Mouse (Mus musculus): Measurements from ENCODE around the gene Dock10. TPM values are rescaled to one million over a fixed set of nuclear protein-coding genes. Genes with fewer than 3 reads are reported as not detected.
A peak's percentile ranks its signal among the peaks of the same experiment; 100 is the strongest.

Dock10 gene
- polyA plus RNA-seq, 1 experiment: 23.4 TPM

GRCm38 (mm10) chr1:80613395-80614011 is 144.8 kb downstream of the Dock10 start:
- Histone ChIP-seq H3K4me1 (ENCODE audit: control insufficient read depth, insufficient read depth, low read length) (peaks cover 7% of the 10 kb centered on the region), H3K27ac (ENCODE audit: control insufficient read depth, insufficient read depth, low read depth, low read length, poor library complexity) (peak overlapping the region; percentile 39; the same call in 1 of the 2 replicates), H3K4me3 (replicated peaks; ENCODE audit: control insufficient read depth, low read depth, low read length) (no peak overlapping the region)
- WGBS: 57% methylated on average over 4 of the region's 4 CpGs
- TF ChIP-seq POLR2A (IDR thresholded peaks at IDR 0.05; ENCODE audit: borderline replicate concordance, control insufficient read depth, low read depth, low read length): no peak
- no peak for TF ChIP-seq CTCF (IDR thresholded peaks at IDR 0.05; ENCODE audit: control insufficient read depth, insufficient read depth, low read length)

- Histone ChIP-seq H3K4me1 (ENCODE audit: control insufficient read depth, insufficient read depth, low read length) (peaks cover 1% of the 10 kb centered on the region; the same call in 1 of the 2 replicates), H3K27ac (ENCODE audit: control insufficient read depth, insufficient read depth, low read depth, low read length, poor library complexity) (no peak overlapping the region), H3K4me3 (replicated peaks; ENCODE audit: control insufficient read depth, low read depth, low read length) (no peak overlapping the region)
- no peak for TF ChIP-seq POLR2A (IDR thresholded peaks at IDR 0.05; ENCODE audit: borderline replicate concordance, control insufficient read depth, low read depth, low read length)
- TF ChIP-seq CTCF (IDR thresholded peaks at IDR 0.05; ENCODE audit: control insufficient read depth, insufficient read depth, low read length): no peak
- 71% methylated on average over 4 of the region's 4 CpGs for WGBS
Observed at GRCm38 (mm10) chr1:80607546-80607945, 150.8 kb downstream of the Dock10 start.

- Histone ChIP-seq H3K4me1 (ENCODE audit: control insufficient read depth, insufficient read depth, low read length) (peaks cover 1% of the 10 kb centered on the region; the same call in 1 of the 2 replicates), H3K4me3 (replicated peaks; ENCODE audit: control insufficient read depth, low read depth, low read length) (no peak overlapping the region), H3K27ac (ENCODE audit: control insufficient read depth, insufficient read depth, low read depth, low read length, poor library complexity) (no peak overlapping the region)
- no peak for TF ChIP-seq CTCF (IDR thresholded peaks at IDR 0.05; ENCODE audit: control insufficient read depth, insufficient read depth, low read length)
- TF ChIP-seq POLR2A (IDR thresholded peaks at IDR 0.05; ENCODE audit: borderline replicate concordance, control insufficient read depth, low read depth, low read length): no peak
- WGBS: 48% methylated on average over 8 of the region's 8 CpGs
Observed at GRCm38 (mm10) chr1:80606131-80606754, 152.1 kb downstream of the Dock10 start.

GRCm38 (mm10) chr1:80604332-80604731 is 154.0 kb downstream of the Dock10 start:
- peaks cover 1% of the 10 kb centered on the region; the same call in 1 of the 2 replicates for H3K4me1 ChIP-seq (ENCODE audit: control insufficient read depth, insufficient read depth, low read length)
- no peak overlapping the region for H3K4me3 ChIP-seq (replicated peaks; ENCODE audit: control insufficient read depth, low read depth, low read length)
- 76% methylated on average over 2 of the region's 2 CpGs for WGBS
- TF ChIP-seq POLR2A (IDR thresholded peaks at IDR 0.05; ENCODE audit: borderline replicate concordance, control insufficient read depth, low read depth, low read length): no peak
- TF ChIP-seq CTCF (IDR thresholded peaks at IDR 0.05; ENCODE audit: control insufficient read depth, insufficient read depth, low read length): no peak
- no peak overlapping the region for H3K27ac ChIP-seq (ENCODE audit: control insufficient read depth, insufficient read depth, low read depth, low read length, poor library complexity)

GRCm38 (mm10) chr1:80603081-80603480 is 155.2 kb downstream of the Dock10 start:
- TF ChIP-seq POLR2A (IDR thresholded peaks at IDR 0.05; ENCODE audit: borderline replicate concordance, control insufficient read depth, low read depth, low read length): no peak
- TF ChIP-seq CTCF (IDR thresholded peaks at IDR 0.05; ENCODE audit: control insufficient read depth, insufficient read depth, low read length): no peak
- whole genome bisulfite sequencing: 39% methylated on average over 2 of the region's 2 CpGs
- no peak overlapping the region for H3K27ac ChIP-seq (ENCODE audit: control insufficient read depth, insufficient read depth, low read depth, low read length, poor library complexity)
- no peak overlapping the region for H3K4me3 ChIP-seq (replicated peaks; ENCODE audit: control insufficient read depth, low read depth, low read length)
- H3K4me1 ChIP-seq (ENCODE audit: control insufficient read depth, insufficient read depth, low read length): peaks cover 1% of the 10 kb centered on the region; the same call in 1 of the 2 replicates

- H3K4me3 ChIP-seq (replicated peaks; ENCODE audit: control insufficient read depth, low read depth, low read length): no peak overlapping the region
- no peaks in the 10 kb centered on the region for H3K4me1 ChIP-seq (ENCODE audit: control insufficient read depth, insufficient read depth, low read length)
- no peak overlapping the region for H3K27ac ChIP-seq (ENCODE audit: control insufficient read depth, insufficient read depth, low read depth, low read length, poor library complexity)
- no peak for TF ChIP-seq POLR2A (IDR thresholded peaks at IDR 0.05; ENCODE audit: borderline replicate concordance, control insufficient read depth, low read depth, low read length)
- TF ChIP-seq CTCF (IDR thresholded peaks at IDR 0.05; ENCODE audit: control insufficient read depth, insufficient read depth, low read length): no peak
- 72% methylated on average over 5 of the region's 5 CpGs for WGBS
Observed at GRCm38 (mm10) chr1:80583281-80583680, 175.0 kb downstream of the Dock10 start.

GRCm38 (mm10) chr1:80582186-80582585 is 176.1 kb downstream of the Dock10 start:
- 87% methylated on average over 3 of the region's 3 CpGs for WGBS
- Histone ChIP-seq H3K4me3 (replicated peaks; ENCODE audit: control insufficient read depth, low read depth, low read length) (no peak overlapping the region), H3K4me1 (ENCODE audit: control insufficient read depth, insufficient read depth, low read length) (no peaks in the 10 kb centered on the region), H3K27ac (ENCODE audit: control insufficient read depth, insufficient read depth, low read depth, low read length, poor library complexity) (no peak overlapping the region)
- TF ChIP-seq CTCF (IDR thresholded peaks at IDR 0.05; ENCODE audit: control insufficient read depth, insufficient read depth, low read length): no peak
- TF ChIP-seq POLR2A (IDR thresholded peaks at IDR 0.05; ENCODE audit: borderline replicate concordance, control insufficient read depth, low read depth, low read length): no peak

- Histone ChIP-seq H3K4me3 (replicated peaks; ENCODE audit: control insufficient read depth, low read depth, low read length) (no peak overlapping the region), H3K27ac (ENCODE audit: control insufficient read depth, insufficient read depth, low read depth, low read length, poor library complexity) (no peak overlapping the region), H3K4me1 (ENCODE audit: control insufficient read depth, insufficient read depth, low read length) (no peaks in the 10 kb centered on the region)
- TF ChIP-seq CTCF (IDR thresholded peaks at IDR 0.05; ENCODE audit: control insufficient read depth, insufficient read depth, low read length): peak; percentile 25; the same call in 1 of the 2 replicates
- TF ChIP-seq POLR2A (IDR thresholded peaks at IDR 0.05; ENCODE audit: borderline replicate concordance, control insufficient read depth, low read depth, low read length): no peak
- whole genome bisulfite sequencing: 79% methylated on average over 2 of the region's 2 CpGs
Observed at GRCm38 (mm10) chr1:80576898-80577297, 181.4 kb downstream of the Dock10 start.
